Mouse (Mus musculus) midbrain, embryonic 11.5 days (tissue): ENCODE measurements around the gene BC052040. TPM values are rescaled to one million over a fixed set of nuclear protein-coding genes. Genes with fewer than 3 reads are reported as not detected.

ENCODE experiments used
- ATAC-seq: fragments of 200-750 bp; cut with Nextera tagmentation; 2 replicates; pipeline ENCODE4 v1.8.0; 2017; ENCODE audit warnings: moderate TSS enrichment, moderate library complexity; ENCODE audit not compliant: low FRiP score
- DNase-seq: peaks from one replicate; pipeline ENCODE4 v3.0.0; 2015; ENCODE audit warnings: low spot score; ENCODE audit errors: missing footprints
- H3K27ac ChIP-seq: fragments of 300-500 bp; sonication (generic); 2 replicates; pipeline ENCODE4 v1.5.1; 2014; ENCODE audit warnings: low read depth, low read length
- H3K27me3 ChIP-seq: fragments of 300-500 bp; sonication (generic); 2 replicates; pipeline ENCODE4 v1.6.1; 2014; ENCODE audit warnings: mild to moderate bottlenecking, low read length, moderate library complexity, mixed read lengths; ENCODE audit not compliant: control insufficient read depth, insufficient read depth
- H3K36me3 ChIP-seq: fragments of 300-500 bp; sonication (generic); 2 replicates; pipeline ENCODE4 v1.6.1; 2014; ENCODE audit warnings: mild to moderate bottlenecking, low read length, moderate library complexity, mixed read lengths; ENCODE audit not compliant: control insufficient read depth, insufficient read depth
- H3K4me1 ChIP-seq: fragments of 300-500 bp; sonication (generic); 2 replicates; pipeline ENCODE4 v1.6.1; 2014; ENCODE audit warnings: low read length; ENCODE audit not compliant: control insufficient read depth, insufficient read depth
- H3K4me2 ChIP-seq: fragments of 300-500 bp; sonication (generic); 2 replicates; pipeline ENCODE4 v1.6.1; 2014; ENCODE audit warnings: mild to moderate bottlenecking, moderate library complexity
- H3K4me3 ChIP-seq: fragments of 300-500 bp; sonication (generic); 2 replicates; pipeline ENCODE4 v1.5.1; 2014; ENCODE audit warnings: low read depth, low read length
- H3K9ac ChIP-seq: fragments of 300-500 bp; sonication (generic); 2 replicates; pipeline ENCODE4 v1.6.1; 2014; ENCODE audit warnings: low read length
- H3K9me3 ChIP-seq: fragments of 300-500 bp; sonication (generic); 2 replicates; pipeline ENCODE4 v1.6.1; 2016; ENCODE audit warnings: low read length; ENCODE audit not compliant: control insufficient read depth
- WGBS: fragments of 180-500 bp; shearing (Covaris S2); extraction: QIAGEN DNeasy Blood & Tissue Kit; methylation state at CpG from one replicate; pipeline ENCODE4 v1.1.7; 2014; 5-methylcytosine and 5-hydroxymethylcytosine counted together
- polyA plus RNA-seq: library from polyadenylated mRNA; unstranded; fragments of >200 nt; fragmentation: Nextera tagmentation; extraction: Ambion mirVana; gene quantifications from 2 replicates; pipeline ENCODE4 v1.2.1, GENCODE M21; 2014

The BC052040 gene
- polyA plus RNA-seq, 1 experiment from 2014 or later: 19.6 TPM

- WGBS: 84% methylated on average over 6 of the region's 6 CpGs
- Histone ChIP-seq H3K36me3 (no peaks in the 10 kb centered on the region), H3K4me1 (no peaks in the 10 kb centered on the region), H3K27me3 (no peaks in the 10 kb centered on the region), H3K27ac (no peak overlapping the region), H3K4me3 (no peak overlapping the region), H3K9ac (no peak overlapping the region), H3K9me3 (no peaks in the 10 kb centered on the region), H3K4me2 (no peak overlapping the region)
- no peak for DNase-seq
- ATAC-seq: no peak
Measured at GRCm38 (mm10) chr2:115563436-115564093, 18.0 kb upstream of the BC052040 start.

- ATAC-seq (no peak), DNase-seq (no peak)
- Histone ChIP-seq H3K27ac (no peak overlapping the region), H3K36me3 (no peaks in the 10 kb centered on the region), H3K27me3 (no peaks in the 10 kb centered on the region), H3K9me3 (no peaks in the 10 kb centered on the region), H3K4me2 (no peak overlapping the region), H3K4me1 (no peaks in the 10 kb centered on the region), H3K4me3 (no peak overlapping the region), H3K9ac (no peak overlapping the region)
- WGBS: 90% methylated on average over 1 of the region's 1 CpGs
Measured at GRCm38 (mm10) chr2:115571996-115572395, 9.5 kb upstream of the BC052040 start.

DNA sequence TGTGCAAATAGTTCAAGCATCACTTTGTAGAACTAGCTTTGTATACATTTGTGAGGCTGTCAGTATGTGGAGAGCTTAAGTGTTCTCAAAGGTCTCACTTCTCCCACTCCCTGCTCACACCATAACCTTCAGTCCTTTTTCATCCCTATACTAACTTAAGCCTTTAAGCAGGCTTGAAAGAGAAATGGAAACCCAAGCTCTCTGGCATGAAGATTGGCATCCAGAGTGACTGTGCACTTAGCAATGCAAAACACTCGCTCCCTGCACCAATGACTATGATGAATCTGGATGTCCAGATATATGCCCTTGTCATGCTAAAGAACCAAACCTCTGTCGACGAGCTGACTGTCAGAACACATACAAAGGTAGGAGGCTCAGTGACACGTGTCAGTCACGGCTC, 6.7 kb upstream of the BC052040 start:
- H3K4me3 ChIP-seq: no peak overlapping the region
- peaks cover 3% of the 10 kb centered on the region; the same call in 1 of the 2 replicates for H3K4me1 ChIP-seq
- DNase-seq (no peak), ATAC-seq (no peak)
- no peaks in the 10 kb centered on the region for H3K36me3 ChIP-seq
- no peaks in the 10 kb centered on the region for H3K9me3 ChIP-seq
- no peak overlapping the region for H3K27ac ChIP-seq
- 65% methylated on average over 5 of the region's 5 CpGs for WGBS
- no peaks in the 10 kb centered on the region for H3K27me3 ChIP-seq
- no peak overlapping the region for H3K4me2 ChIP-seq
- no peak overlapping the region for H3K9ac ChIP-seq

DNA sequence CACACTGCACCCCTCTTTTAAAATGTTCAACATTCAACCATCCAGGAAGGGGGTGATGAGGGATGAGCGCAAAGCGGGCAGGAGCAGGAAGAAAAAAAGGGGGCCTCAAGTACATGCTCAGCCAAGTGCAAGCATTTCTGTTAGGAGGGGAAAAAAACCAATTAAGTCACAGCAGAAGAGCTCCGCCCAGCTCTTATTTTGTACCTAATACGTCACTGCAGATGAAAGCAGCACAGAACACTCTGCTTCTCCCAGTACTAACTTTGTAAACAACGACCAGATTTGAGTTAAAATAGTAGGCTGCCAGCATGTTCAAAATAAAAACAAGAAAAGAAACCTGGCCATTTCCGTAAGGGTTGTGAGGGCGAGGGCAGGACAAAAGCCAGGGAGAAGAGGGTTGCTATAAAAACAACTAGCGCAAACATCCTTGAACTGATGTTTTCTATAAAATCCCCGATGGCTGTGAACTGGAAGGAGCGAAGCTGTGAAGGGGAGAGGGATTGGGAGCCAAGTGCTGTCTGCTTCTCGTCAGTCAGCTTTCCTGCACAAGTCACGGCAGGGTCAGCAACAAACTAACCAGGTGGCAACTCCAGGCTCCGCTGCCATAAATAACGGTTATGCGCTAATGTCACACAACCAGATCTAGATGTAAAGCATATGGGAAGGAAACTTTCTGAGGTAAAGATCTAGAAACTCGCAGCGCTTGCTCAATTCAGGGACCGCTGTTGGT, 2.2 kb upstream of the BC052040 start:
- ATAC-seq (no peak), DNase-seq (peak; percentile 87)
- H3K4me3 ChIP-seq: no peak overlapping the region
- H3K36me3 ChIP-seq: no peaks in the 10 kb centered on the region
- H3K9me3 ChIP-seq: no peaks in the 10 kb centered on the region
- WGBS: 34% methylated on average over 18 of the region's 18 CpGs
- H3K4me1 ChIP-seq: peaks cover 13% of the 10 kb centered on the region
- no peaks in the 10 kb centered on the region for H3K27me3 ChIP-seq
- no peak overlapping the region for H3K27ac ChIP-seq
- peak overlapping the region; percentile 33; the same call in 1 of the 2 replicates for H3K4me2 ChIP-seq
- peak overlapping the region; percentile 0; the same call in 1 of the 2 replicates for H3K9ac ChIP-seq

DNA sequence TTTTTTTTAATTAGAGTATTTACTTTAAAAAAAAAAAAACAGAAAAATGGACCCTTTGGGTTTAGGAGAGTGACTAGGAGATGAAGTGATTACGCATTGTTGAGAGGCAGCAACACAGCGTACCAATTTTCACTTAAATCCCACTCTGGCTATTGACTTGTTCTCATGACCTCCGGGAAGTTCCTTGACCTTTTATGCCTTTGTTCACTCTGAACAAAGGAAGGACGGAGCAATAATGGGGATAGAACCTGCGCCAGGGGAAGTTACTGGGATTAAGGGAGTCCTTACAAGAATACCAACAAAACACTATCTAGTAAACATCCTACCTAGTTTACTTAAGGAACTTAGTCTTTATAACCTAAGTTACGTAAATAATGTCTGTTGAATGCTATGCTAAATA, 1.5 kb upstream of the BC052040 start:
- no peak overlapping the region for H3K4me3 ChIP-seq
- no peak for DNase-seq

DNA sequence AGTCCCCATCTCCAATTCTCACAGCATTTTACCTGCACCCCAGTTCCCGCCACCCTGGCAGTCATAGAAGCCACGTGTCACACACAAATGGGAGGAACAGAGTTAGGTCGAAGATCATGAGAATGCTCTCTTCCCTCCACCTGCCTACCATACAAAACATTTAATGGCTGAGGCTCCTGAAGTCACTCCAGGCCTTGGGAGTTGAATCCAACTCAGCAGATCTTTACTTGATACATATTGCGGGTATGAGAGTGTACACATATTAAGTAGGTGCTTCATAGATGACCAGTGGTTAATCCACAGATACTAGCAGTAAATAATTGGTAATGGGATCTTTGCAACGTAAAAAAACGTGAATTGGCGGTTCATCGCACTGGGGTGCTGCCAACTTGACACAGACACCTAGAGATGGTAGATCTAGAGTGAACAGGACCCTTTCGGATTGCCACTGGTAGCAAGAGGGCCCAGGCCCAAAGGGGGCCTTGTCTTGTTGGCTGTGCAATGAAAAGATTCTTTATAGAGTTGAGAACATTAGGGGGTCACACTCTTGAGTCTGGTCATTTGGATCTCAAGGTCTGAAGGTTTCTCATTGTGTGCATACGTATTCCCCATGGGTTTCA, 583 bp downstream of the BC052040 start:
- H3K27ac ChIP-seq: no peak overlapping the region
- peak overlapping the region; percentile 65 for H3K4me2 ChIP-seq
- H3K36me3 ChIP-seq: no peaks in the 10 kb centered on the region
- H3K4me3 ChIP-seq: peak overlapping the region; percentile 73
- WGBS: 69% methylated on average over 10 of the region's 10 CpGs
- H3K27me3 ChIP-seq: no peaks in the 10 kb centered on the region
- ATAC-seq (no peak), DNase-seq (peak; percentile 87)
- peak overlapping the region; percentile 78 for H3K9ac ChIP-seq
- H3K4me1 ChIP-seq: peaks cover 13% of the 10 kb centered on the region
- no peaks in the 10 kb centered on the region for H3K9me3 ChIP-seq

More for the DNA sequence above, 1.5 kb upstream of the BC052040 start:
- Histone ChIP-seq H3K4me1 (peaks cover 13% of the 10 kb centered on the region), H3K27me3 (no peaks in the 10 kb centered on the region), H3K27ac (no peak overlapping the region), H3K36me3 (no peaks in the 10 kb centered on the region), H3K4me2 (peak overlapping the region; percentile 33; the same call in 1 of the 2 replicates), H3K9ac (no peak overlapping the region), H3K9me3 (no peaks in the 10 kb centered on the region)
- ATAC-seq: no peak
- 19% methylated on average over 6 of the region's 6 CpGs for WGBS

- no peak overlapping the region for H3K4me2 ChIP-seq
- no peaks in the 10 kb centered on the region for H3K36me3 ChIP-seq
- H3K9me3 ChIP-seq: no peaks in the 10 kb centered on the region
- no peak overlapping the region for H3K4me3 ChIP-seq
- no peak overlapping the region for H3K27ac ChIP-seq
- no peak for ATAC-seq
- no peaks in the 10 kb centered on the region for H3K27me3 ChIP-seq
- no peak for DNase-seq
- H3K4me1 ChIP-seq: peaks cover 13% of the 10 kb centered on the region
- no peak overlapping the region for H3K9ac ChIP-seq
Measured at GRCm38 (mm10) chr2:115583776-115584175, 2.3 kb downstream of the BC052040 start.

DNA sequence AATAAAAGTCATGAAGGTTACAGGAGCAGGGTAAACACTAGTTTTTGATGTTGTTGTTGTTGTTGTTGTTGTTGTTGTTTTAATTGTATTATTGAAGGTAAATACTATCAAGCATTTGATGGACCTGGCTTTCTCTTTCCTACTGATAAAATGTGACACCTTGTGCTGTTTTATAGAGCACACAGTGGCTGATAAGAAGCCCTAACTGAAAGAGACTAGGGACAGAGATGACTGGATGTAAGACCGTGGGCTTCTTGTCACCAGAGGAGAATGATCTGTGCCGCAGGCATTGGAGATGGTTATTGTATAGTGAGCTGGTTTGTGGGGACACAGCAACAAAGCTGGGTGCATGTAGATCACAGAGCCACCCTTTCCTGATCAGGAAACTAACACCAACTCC, 9.1 kb downstream of the BC052040 start:
- H3K36me3 ChIP-seq: no peaks in the 10 kb centered on the region
- no peak for ATAC-seq
- 91% methylated on average over 2 of the region's 2 CpGs for WGBS
- H3K27me3 ChIP-seq: no peaks in the 10 kb centered on the region
- H3K4me1 ChIP-seq: no peaks in the 10 kb centered on the region
- no peak overlapping the region for H3K9ac ChIP-seq
- no peak overlapping the region for H3K4me3 ChIP-seq
- no peaks in the 10 kb centered on the region for H3K9me3 ChIP-seq
- no peak overlapping the region for H3K27ac ChIP-seq
- peak; percentile 21 for DNase-seq
- no peak overlapping the region for H3K4me2 ChIP-seq

DNA sequence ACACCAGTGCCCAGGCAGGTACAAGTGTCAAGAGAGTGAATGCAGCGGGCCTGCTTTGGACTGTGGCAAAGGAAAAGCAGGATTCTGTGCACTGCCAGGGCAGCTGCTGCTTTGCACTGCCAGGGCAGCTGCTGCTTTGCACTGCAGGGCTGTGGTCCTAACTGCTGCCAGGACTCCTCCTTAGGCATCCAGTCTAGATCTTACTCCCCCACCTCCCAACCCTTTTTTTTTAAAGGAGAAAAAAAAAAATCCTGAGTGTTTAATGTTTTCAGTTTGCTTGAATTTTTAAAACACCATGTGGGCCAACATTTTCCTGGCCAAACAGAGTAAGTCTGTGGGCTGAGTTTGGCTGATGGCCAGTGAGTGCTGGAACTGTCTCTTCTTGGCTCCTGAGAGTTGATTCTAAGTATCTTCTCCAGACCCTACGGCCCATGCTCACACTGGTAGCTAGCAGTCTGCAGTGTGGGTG, 11.2 kb downstream of the BC052040 start:
- Histone ChIP-seq H3K4me1 (no peaks in the 10 kb centered on the region), H3K9ac (no peak overlapping the region), H3K4me2 (no peak overlapping the region), H3K4me3 (no peak overlapping the region), H3K27me3 (no peaks in the 10 kb centered on the region), H3K36me3 (no peaks in the 10 kb centered on the region), H3K27ac (no peak overlapping the region), H3K9me3 (no peaks in the 10 kb centered on the region)
- ATAC-seq: no peak
- DNase-seq: peak; percentile 17
- WGBS: 88% methylated on average over 2 of the region's 2 CpGs
